Mouse (Mus musculus) G1E (cell line): ENCODE data around the gene Evl.

ENCODE experiments used
- POLR2AphosphoS5 ChIP-seq: IDR thresholded peaks from 2 replicates; pipeline ENCODE4 v1.6.1; 2012; ENCODE audit warnings: low read depth, low read length, inconsistent platforms; ENCODE audit not compliant: insufficient replicate concordance
- TAL1 ChIP-seq: conservative IDR thresholded peaks from 2 replicates; pipeline ENCODE4 v1.6.1; 2012; ENCODE audit warnings: low read depth, low read length, inconsistent platforms, mixed read lengths

DNA sequence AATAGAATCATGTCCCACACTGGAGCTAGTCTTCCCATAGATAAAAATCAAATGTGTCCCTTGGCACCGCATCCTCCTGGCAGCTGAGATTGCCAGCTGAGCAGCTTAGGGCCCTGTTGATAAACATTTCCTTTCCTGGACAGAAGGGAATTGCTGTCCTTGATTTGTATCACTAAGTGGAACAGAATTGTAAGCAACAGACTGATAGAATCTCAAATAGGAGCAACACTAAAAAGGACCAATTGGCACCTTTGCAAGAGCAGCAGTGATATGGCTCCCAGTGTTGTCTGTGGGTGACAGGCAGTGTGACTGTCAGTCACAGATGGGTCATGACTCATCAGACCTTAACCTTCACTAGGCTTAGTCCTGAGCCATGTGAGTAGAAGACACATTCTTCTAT, 29.3 kb downstream of the Evl start:
- no peak for TF ChIP-seq POLR2AphosphoS5
- no peak for TF ChIP-seq TAL1
